Mouse (Mus musculus) cerebellum, postnatal 4 days (tissue): ENCODE measurements around the gene Pbrm1.

Source experiments
- DNase-seq, 2 experiments: peaks; one replicate each; pipeline ENCODE4 v3.0.0; 2022; ENCODE audit warnings: low spot score in 2 of 2, mixed read lengths in 1 of 2

Gene Pbrm1

DNA sequence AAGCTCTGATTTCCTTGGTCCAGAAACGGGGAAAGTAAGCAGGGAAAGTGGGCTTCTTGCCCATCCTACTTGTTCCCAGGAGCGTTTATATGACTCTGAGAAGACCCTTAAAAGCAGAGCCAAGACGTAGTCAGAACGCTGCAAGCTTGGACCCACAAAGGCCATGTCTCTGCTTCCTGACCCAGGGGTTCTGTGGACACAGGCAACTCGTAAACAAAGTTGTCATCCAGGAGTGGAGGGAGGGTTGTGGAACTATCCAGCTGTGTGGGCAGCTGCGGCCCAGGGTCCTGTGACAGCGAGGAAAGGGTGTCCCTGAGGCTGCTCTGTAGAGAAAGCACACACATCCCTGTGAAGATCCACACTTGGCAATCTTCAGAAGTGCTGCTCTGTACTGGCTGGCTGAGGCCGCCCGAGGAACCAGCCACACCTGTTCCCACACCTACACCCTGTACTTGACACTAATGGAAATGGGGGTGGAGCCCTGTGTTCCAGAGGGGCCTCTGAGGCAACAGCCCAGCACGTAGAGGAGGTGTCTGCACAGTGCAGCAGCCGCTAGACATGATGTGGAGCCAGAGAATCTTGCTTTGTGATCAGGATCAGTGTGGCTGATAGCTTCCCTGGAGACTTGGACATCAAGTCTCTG lies 114.2 kb downstream of the Pbrm1 start:
- DNase-seq: no peak

DNA sequence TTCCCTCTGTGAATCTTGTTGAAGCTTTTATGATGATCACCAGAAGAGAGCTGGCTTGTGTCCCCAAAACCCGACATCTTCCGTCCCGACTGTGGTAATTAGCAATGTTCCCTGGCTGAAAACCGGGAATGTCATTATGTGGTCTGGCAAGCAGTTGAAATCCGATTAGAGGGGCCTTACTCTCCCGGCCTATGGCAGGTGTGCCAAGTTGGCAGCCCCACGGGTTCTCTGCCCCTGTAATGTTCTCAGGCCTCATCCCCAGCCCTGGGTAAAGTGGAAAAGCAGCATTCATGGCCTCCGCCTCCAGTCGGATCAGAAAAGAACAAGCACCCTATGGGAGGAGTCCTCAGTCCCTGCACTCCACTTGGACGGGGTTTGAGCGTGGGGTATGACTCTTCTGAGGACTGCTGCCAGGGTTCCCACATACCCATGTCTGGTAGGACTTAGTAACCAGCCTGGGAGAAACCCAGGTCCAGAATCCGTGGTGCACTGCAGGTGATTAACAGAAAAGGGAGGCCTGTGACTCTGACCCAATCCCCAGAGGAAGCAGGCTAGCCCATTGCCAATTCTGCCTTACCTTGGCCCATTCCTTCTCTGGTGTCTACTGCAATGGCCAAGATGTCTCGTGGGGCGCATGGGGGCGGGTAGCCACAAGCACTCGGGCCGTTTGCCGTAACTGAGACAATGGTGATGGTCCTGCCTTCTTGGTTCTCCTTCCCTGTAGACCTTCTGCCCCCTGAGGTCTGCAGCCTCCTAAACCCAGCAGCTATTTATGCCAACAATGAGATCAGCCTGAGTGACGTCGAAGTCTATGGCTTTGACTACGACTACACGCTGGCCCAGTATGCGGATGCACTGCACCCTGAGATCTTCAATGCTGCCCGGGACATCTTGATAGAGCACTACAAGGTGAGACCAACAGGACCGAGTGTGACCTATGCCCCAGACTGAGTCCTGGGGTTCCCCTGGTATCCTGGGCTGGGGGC lies 115.4 kb downstream of the Pbrm1 start:
- DNase-seq: peak; percentile 19 to 65

DNA sequence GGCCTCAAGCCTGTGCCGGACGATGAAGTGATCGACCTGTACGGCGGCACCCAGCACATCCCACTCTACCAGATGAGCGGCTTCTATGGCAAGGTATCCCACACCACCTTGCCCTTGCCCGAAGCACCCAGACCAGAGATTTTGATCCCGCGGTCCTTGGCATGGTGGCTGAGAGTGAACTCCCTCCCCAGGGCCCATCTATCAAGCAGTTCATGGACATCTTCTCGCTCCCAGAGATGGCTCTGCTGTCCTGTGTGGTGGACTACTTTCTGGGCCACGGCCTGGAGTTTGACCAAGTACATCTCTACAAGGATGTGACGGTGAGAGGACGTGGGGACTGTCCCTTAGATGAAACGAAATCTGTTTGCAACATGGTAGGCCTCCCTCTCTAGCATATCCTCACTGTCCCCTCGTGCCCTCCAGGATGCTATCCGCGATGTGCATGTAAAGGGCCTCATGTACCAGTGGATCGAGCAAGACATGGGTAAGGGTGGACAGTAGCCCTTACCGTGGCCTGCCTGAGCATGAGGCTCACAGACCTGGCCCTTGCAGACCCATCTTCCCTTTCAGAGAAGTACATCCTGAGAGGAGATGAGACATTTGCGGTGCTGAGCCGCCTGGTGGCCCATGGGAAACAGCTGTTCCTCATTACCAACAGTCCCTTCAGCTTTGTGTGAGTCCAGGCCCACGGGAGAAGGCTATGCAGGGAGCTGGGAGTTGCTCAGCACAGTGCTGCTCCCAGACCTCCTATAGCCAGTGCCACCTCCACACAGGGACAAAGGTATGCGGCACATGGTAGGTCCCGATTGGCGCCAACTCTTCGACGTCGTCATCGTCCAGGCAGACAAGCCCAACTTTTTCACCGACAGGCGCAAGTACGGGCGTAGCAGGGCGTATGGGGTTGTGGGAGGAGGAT lies 116.8 kb downstream of the Pbrm1 start:
- DNase-seq: peak in 1 of 2 experiments; percentile 16

DNA sequence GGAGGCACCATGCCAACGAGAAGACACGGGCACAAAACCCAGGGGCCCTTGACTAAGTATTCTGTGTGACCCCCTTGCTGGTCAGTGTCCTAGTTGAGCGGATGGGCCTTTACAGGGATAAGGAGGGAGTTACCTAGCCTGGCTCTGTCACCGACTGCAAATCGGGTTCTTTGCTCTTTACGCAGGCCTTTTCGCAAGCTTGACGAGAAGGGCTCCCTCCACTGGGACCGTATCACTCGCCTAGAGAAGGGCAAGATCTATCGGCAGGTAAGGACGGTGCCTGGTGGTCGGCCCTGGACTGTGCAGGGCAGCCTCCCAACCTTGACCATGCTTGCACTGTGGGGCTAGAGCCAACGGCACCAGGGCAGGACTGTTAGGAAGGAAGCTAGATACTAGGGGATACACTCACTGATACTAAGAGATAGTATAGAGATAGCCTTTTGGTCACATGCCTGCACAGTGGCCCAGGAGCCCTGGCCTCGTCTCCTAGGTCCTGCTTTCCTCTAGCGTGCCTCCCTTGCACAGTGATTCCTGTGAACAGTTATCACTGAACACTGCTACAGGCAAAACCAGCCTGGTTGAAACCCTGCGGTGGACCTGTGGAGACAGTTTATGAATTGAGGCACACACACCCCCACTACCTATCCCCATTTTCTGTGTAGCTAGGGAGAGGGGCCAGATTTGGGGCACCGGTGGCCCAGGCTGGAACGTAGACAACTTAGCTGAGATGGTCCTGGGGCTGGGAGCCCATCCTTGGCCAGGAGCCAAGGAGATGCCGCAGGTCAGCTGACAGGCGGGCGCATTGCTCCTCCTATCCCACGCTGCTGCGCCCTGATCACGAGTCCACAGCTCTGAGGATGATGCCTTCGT lies 117.7 kb downstream of the Pbrm1 start:
- DNase-seq: peak in 1 of 2 experiments; percentile 13

DNA sequence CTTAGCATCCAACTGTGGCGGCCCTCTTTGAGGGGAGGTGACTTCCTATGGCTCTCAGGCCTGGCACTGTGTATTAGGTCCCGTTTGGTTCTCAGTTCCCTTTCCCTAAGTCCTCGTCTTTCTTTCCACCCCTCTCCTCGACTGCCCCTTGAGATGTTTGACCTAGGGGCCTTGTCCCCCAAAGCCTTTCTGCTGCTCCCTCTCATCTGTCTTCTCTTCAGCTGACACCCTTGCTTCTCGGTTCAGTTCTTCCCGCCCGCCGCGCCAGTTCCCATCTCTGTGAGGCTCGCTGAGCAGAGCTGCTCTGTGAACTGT lies 118.3 kb downstream of the Pbrm1 start:
- DNase-seq: peak in 1 of 2 experiments; percentile 18

DNA sequence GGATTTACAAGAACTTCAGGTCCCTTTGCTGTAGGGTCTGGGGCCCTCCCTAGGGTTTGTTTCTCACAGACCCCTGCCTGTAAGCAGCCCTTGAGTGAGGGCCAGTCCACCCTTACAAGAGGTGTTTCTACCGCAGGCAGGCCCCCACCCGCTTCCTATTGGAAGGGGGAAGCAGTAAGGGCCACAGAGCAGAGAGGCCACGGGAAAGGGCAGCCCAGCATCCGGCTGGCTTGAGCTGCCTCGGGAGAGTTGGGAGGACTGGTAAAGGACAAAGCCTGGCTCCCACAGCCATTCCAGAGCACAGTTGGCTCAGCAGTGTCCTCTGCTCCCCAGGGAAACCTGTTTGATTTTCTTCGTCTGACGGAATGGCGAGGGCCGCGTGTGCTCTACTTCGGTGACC lies 118.9 kb downstream of the Pbrm1 start:
- DNase-seq: no peak

DNA sequence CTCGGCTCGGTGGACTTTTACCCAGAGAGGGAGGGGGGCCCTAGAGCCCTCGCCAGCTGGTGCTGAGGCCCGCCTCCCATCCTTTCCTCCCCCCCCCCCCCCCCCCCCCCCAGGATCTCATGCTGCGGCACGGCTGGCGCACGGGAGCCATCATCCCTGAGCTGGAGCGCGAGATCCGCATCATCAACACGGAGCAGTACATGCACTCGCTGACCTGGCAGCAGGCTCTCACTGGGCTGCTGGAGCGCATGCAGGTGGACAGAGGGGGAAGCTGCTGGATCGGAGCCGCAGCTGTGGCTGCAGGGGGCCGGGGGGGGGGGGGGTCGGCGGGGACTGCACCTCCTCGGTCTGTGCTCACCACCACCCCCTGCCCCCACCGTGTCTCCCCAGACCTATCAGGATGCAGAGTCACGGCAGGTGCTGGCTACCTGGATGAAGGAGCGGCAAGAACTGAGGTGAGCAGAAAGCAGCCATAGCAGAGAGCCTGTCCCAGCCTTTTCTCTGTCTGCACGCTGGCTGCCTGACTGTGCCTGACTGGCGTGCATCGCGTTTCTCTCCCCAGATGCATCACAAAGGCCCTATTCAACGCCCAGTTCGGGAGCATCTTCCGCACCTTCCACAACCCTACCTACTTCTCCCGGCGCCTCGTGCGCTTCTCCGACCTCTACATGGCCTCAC lies 119.4 kb downstream of the Pbrm1 start:
- peak in 1 of 2 experiments; percentile 20 for DNase-seq

DNA sequence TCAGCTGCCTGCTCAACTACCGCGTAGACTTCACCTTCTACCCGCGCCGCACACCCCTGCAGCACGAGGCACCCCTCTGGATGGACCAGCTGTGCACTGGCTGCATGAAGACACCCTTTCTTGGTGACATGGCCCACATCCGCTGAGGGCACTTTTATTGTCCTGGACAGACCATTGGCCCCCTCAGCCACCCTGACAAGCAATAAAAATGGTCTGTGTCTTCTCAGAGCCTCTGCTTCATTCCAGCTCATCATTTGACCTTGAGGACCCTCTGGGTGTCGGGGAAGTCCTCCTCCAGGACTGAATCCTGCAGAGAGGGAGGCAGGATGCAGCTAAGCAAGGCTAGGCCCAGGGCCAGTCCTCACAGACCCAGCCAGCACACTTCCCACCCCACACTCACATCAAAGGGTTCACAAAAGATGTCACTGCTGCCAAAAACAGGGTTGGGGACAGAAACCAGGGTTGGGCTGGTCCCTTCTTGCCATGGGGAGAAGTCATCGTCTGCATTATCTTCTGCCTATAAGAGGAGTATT lies 120.0 kb downstream of the Pbrm1 start:
- DNase-seq: peak in 1 of 2 experiments; percentile 18

DNA sequence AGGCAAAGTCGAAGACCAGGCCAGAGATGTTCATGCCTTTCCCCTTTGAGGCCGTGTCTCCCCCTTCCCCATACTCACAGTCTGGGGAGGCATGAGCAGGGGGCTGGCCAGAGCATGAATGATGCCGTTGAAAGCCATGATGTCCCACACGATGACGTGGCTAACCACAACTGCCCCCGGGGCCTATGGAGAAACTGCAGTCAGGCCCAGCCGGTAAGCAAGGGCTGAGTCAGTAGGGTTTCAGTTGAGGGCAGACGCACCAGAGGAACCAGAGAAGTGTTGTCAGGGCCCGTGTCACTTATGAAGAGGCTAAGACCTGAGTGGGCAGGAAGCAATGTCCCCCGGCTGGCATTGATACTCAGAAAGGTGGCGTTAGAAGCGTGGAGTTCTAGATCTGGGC lies 120.7 kb downstream of the Pbrm1 start:
- DNase-seq: peak in 1 of 2 experiments; percentile 14

DNA sequence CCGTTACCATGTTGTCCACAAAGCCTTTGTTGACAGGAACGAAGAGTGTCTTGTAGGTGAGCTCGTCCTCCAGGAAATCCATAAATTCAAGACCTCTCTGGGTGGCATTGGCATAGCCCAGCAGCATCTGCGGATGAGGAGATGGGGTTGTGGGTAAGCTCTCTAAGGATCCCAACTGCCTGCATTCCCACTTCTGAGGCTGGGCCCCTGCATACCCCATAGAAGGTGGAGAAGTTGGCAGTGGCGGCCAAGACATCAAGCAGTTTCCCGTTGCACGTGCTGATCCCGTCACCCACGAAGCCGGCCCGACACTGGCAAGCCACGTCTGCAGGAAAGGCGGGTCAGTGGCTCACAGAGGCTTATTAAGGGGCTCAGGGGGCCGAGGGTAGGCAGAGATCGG lies 121.2 kb downstream of the Pbrm1 start:
- no peak for DNase-seq

DNA sequence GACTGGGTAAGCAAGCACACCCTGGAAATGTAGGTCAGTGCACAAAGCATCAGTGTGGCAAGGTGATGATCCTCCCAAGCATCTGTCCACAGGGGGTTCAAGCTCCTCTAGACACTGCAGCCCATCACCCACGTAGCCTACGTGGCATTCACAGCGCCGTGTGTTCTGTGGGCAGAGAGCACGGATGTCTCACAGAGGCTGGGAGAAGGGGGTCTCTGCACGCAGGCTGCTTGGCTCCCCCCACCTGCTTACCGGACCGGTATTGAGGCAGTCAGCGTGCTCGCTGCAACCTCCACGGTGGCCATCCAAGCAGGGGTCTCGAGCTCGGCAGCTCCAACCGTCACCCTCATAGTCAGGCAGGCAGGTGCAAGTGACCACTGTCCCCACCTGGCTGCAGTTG lies 122.1 kb downstream of the Pbrm1 start:
- DNase-seq: peak in 1 of 2 experiments; percentile 16

DNA sequence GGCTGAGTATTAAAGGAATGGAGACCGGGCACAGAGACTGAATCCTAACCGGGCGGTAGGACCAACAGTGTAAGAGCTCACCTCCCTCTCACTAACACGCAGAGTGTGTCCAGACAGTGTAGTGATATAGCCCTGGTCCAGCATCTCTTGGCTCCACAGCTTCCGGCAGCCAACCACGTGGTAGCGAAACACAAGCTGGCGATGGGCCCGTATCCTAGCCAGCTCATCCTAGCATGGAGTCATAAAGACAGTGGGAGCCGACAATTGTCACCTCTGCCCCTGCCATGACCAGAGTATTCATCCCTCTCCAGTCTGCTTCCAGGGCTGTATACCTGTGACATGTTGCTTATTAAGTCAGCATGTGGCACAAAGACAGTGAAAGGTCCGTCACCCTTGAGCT lies 126.8 kb downstream of the Pbrm1 start:
- no peak for DNase-seq

DNA sequence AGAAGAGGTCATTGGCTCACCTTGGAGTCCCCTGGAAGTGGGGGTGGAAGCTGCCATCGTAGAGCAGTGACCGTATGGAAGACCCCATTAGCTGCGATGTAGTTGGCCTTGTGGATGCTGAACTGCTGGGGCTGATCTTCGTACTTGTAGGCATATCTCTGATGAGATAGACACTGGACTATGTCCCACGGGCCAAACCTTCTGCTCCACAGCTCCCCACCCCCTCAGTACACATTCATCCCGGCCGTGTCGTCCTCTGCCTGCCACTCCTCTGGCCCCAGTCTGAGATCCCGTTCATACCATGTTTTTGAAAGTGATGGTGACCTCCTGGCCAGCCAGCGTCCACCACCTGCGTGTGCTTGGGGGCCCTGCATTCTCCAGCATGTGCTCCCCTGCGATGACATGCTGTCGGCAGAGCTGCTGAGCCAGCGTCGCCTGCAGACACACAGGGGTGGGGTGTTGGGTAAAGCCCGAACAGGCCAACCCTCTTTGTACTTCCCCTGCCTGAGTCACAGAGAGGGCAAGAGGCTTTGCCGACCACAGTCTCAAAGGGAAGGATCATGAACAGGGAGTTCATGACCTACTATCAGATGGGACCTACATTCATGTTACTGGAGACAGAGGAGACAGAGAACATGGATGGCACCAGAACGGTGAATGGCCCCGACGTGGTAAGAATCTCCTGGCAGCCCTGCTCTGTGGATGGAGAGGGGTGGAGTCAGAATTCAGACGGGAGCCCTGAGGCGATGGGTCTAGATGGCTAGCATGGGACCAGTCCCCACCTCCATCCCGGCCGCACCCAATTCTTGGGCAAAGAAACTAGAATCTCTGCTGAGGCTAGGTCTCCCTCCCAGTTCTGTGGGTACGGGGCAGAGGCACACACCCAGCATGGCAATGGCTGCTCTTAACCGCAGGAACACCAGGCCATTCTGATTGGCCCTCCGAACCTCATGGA lies 141.5 kb downstream of the Pbrm1 start:
- no peak for DNase-seq

DNA sequence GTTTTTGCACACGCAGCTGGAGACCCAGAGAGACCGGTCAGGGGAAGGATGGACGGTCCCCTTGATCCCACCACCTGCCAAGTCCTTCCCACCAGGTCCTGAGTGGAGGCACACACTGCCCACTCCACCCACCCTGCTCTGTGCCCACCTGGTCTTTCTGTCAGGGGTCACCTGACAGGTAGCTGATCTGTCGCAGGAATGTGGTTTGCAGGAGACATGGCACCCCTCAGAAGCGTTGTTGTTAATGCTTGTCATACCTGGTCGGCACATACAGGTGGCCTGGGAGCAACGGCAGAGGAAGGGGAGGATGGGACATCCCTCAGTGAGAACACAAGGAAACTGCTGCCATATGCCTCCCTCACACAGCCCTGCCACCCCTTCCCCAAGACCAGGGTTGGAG lies 142.3 kb downstream of the Pbrm1 start:
- no peak for DNase-seq

DNA sequence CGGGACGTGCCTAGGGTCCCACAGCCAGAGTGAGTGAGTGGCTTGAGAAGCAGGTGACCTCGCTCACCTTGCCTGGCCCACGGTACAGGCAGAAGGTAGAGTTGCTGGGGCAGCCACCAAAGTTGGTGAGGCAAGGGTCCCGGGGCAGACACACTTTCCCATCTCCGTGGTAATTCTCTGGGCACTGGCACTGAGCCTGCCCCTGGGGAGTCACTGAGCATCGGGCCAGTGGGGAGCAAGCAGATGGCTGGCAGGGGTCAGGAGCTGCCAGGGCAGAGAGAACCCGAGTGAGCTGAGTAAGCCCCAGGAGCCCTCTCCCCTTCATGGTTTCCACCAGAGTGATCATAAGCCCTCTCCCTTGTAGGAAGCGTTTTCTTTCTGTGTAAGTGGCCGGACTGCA lies 142.7 kb downstream of the Pbrm1 start:
- no peak for DNase-seq

DNA sequence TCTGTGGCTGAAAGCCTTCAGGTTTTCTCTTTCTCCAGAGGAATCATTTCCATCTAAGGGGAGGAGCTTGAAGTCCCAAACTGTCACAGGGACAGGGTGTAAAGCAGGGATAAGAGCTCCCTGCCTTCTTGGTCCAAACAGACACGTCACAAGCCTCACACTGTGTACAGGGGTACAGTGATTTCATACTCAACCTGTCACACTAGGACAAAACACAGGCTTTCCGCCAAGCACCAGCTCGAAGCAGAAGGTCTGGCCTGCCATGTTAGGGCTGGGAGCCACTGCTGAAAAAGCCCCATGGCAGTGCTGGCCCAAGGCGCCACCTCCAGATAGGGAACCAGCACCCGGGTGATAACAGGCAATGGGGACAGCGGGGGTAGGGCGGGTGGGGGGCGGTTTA lies 145.1 kb downstream of the Pbrm1 start:
- no peak for DNase-seq

DNA sequence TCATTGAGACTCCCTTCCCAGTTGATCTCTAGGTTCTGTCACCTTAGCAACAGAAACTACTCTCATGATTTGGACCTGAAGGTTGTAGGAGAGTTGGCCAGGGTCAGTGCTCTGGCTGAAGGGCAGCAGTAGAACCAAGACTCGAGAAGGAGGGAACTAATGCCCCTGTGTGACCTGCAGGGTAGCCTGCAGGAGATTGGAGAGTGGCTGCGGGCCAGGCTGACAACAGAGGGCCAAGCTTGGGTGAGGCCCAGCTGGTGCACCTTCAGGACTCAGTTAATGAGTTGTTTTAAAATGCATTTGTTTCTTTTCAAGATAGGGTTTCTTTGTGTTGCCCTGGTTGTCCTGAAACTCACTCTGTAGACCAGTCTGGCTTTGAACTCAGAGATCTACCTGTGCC lies 146.1 kb downstream of the Pbrm1 start:
- no peak for DNase-seq

DNA sequence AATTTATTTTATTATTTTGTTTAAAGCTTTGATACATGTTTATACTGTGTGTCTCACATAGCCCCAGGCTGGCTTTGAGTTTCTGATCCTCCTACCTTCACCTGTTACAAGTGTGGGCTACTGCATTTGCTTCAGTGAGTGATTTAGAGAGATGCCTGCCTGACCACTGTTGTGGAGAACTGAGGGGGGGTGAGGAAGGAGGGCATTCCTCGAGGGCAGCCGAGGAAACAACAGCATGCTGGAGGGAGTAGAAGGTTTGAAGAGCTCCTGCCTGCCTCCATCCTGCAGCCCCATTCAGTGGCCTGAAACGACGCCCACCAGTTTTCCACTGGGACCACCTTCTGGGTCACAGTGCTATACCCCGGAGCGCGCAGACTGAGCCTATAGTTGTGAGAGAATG lies 146.5 kb downstream of the Pbrm1 start:
- no peak for DNase-seq

DNA sequence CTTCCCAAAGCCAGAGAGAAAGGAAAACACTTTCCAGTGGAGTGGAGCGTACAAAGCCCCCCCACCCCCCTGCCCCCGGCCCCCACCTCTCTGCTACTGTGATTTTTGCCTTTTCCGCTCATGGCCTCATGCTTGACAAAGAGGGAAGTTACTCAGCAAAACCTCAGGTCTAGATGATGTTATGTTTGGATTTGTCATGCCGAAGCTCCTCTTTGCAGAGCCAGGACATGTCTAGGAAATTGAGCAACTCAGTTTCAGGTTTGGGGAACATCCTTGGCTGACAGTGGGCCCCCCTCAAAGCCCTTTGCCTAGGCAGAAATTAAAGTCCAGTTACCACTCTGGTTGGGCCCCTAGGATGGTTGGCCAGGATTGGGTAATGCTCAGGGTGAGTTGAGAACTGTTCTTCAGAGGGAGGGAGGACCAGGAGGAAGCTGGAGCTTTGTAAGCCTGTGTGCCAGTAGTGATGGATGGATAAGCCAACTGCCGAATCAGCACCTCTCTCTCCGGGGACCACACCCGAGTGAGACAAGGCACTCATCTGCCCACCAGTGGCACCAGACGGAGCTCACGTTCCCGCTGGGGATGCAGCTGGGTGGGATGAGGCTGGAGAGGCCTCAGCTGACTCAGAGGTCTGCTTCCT lies 147.2 kb downstream of the Pbrm1 start:
- no peak for DNase-seq
